Mouse (Mus musculus): Measurements from ENCODE around the gene Tmem115. TPM values are rescaled to one million over a fixed set of nuclear protein-coding genes. Genes with fewer than 3 reads are reported as not detected.
"Not testable (repeated sequence)": the region's sequence is repeated elsewhere in the genome, so short reads cannot be mapped to it uniquely, and the experiment has no call there.

Gene Tmem115
- polyA plus RNA-seq, 1 experiment from 2014 or later = 38.6 TPM

DNA sequence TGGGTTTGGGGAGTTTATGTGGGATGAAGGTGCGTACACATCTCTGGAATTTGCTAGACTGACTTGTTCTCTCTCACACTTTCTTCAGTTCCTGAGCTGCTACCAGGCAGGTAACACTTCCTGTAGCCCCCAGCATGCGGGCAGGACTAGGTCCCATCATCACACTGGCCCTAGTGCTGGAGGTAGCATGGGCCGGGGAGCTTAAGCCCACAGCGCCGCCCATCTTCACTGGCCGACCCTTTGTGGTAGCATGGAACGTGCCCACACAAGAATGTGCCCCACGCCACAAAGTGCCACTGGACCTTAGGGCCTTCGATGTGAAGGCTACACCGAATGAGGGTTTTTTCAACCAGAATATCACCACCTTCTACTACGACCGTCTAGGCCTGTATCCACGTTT lies 36.3 kb downstream of the Tmem115 start:
- WGBS = 57% methylated on average over 13 of the region's 13 CpGs
- H3K4me1 ChIP-seq = peaks cover 62% of the 10 kb centered on the region
- no peak for DNase-seq (ENCODE audit: low spot score)
- 0 out of 2 replicates have a peak, but pooled peaks cover 6% of the 10 kb centered on the region for H3K9me3 ChIP-seq (replicated peaks)
- H3K27me3 ChIP-seq (ENCODE audit: low read depth, poor library complexity, severe bottlenecking) = no peaks in the 10 kb centered on the region
- H3K27ac ChIP-seq (replicated peaks) = peak overlapping the region; percentile 98
- peak overlapping the region; percentile 89 for H3K4me3 ChIP-seq
- H3K36me3 ChIP-seq = peaks cover 64% of the 10 kb centered on the region

- no peaks in the 10 kb centered on the region for H3K27me3 ChIP-seq (ENCODE audit: low read depth, poor library complexity, severe bottlenecking)
- H3K9me3 ChIP-seq (replicated peaks) = 0 out of 2 replicates have a peak, but pooled peaks cover 6% of the 10 kb centered on the region
- H3K4me3 ChIP-seq = peak overlapping the region; percentile 89
- peaks cover 58% of the 10 kb centered on the region for H3K36me3 ChIP-seq
- peak overlapping the region; percentile 98; the same call in 1 of the 2 replicates for H3K27ac ChIP-seq (replicated peaks)
- no peak for DNase-seq (ENCODE audit: low spot score)
- 94% methylated on average over 21 of the region's 21 CpGs for WGBS
- H3K4me1 ChIP-seq = peaks cover 59% of the 10 kb centered on the region
These were observed 37.1 kb downstream of the Tmem115 start for GRCm38 (mm10) chr9:107570845-107571244.

- H3K27me3 ChIP-seq (ENCODE audit: low read depth, poor library complexity, severe bottlenecking) = no peaks in the 10 kb centered on the region
- peak overlapping the region; percentile 89 for H3K4me3 ChIP-seq
- WGBS = 95% methylated on average over 22 of the region's 22 CpGs
- no peak overlapping the region for H3K27ac ChIP-seq (replicated peaks)
- peaks cover 59% of the 10 kb centered on the region for H3K4me1 ChIP-seq
- 0 out of 2 replicates have a peak, but pooled peaks cover 6% of the 10 kb centered on the region for H3K9me3 ChIP-seq (replicated peaks)
- DNase-seq (ENCODE audit: low spot score) = no peak
- peaks cover 51% of the 10 kb centered on the region for H3K36me3 ChIP-seq
These were observed 38.0 kb downstream of the Tmem115 start for GRCm38 (mm10) chr9:107571534-107572326.

- peak overlapping the region; percentile 11 for H3K4me3 ChIP-seq
- no peak overlapping the region for H3K27ac ChIP-seq (replicated peaks)
- peaks cover 51% of the 10 kb centered on the region for H3K36me3 ChIP-seq
- WGBS = 95% methylated on average over 2 of the region's 2 CpGs
- H3K4me1 ChIP-seq = peaks cover 59% of the 10 kb centered on the region
- 0 out of 2 replicates have a peak, but pooled peaks cover 6% of the 10 kb centered on the region for H3K9me3 ChIP-seq (replicated peaks)
- no peak for DNase-seq (ENCODE audit: low spot score)
- no peaks in the 10 kb centered on the region for H3K27me3 ChIP-seq (ENCODE audit: low read depth, poor library complexity, severe bottlenecking)
These were observed 38.5 kb downstream of the Tmem115 start for GRCm38 (mm10) chr9:107572327-107572662.

GRCm38 (mm10) chr9:107573774-107574173 lies 40.0 kb downstream of the Tmem115 start:
- H3K9me3 ChIP-seq (replicated peaks); DNase-seq (ENCODE audit: low spot score); H3K4me3 ChIP-seq; H3K27ac ChIP-seq (replicated peaks); H3K27me3 ChIP-seq (ENCODE audit: low read depth, poor library complexity, severe bottlenecking): not testable (repeated sequence)
- Histone ChIP-seq H3K36me3 (peaks cover 52% of the 10 kb centered on the region), H3K4me1 (peaks cover 59% of the 10 kb centered on the region)
- 75% methylated on average over 6 of the region's 6 CpGs for WGBS

GRCm38 (mm10) chr9:107575579-107576356 lies 42.0 kb downstream of the Tmem115 start:
- 87% methylated on average over 14 of the region's 14 CpGs for WGBS
- no peak for DNase-seq (ENCODE audit: low spot score)
- peaks cover 46% of the 10 kb centered on the region for H3K36me3 ChIP-seq
- peaks cover 66% of the 10 kb centered on the region for H3K4me1 ChIP-seq
- H3K27me3 ChIP-seq (ENCODE audit: low read depth, poor library complexity, severe bottlenecking) = no peaks in the 10 kb centered on the region
- H3K4me3 ChIP-seq = no peak overlapping the region
- peak overlapping the region; percentile 81 for H3K27ac ChIP-seq (replicated peaks)
- H3K9me3 ChIP-seq (replicated peaks) = 0 out of 2 replicates have a peak, but pooled peaks cover 6% of the 10 kb centered on the region

DNA sequence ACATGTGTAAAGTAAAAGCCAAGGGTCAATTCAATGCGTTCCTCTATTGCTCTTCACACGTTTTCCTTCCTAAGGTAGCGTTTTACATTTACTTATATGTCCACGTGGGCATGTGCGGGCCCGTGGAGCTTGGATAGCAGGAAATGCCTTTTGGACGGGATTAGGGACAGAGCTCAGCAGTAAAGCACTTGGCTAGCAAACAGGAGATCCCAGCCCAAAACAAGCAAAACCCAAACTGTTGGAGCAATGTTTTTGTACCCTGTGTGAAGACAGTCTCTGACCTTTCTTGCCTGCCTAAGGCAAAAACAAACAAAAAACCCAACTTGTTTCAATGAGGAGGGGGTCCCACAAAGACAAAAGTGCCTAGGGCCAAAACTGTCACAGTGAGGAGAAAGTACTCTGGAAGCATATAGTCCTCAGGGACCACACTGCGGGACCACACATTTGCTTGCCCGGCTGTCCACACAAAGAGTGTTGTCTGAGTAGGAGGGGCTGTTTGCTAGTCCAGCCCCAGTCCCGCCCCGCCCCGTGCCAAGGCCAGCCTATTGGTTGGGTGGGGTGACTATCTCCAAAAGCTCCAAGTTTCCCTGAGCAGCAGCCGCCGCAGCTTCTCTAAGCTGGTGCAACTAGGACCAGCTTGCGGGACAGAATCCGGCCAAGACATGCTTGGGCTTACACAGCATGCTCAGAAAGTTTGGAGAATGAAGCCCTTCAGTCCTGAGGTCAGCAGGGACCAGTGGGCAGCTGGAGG lies 42.8 kb downstream of the Tmem115 start, which contains the start of gene Hyal1:
Gene Hyal1 (plus strand): TSS at position 571 of the 751 bp plus-strand sequence.
- Histone ChIP-seq H3K36me3 (peaks cover 39% of the 10 kb centered on the region), H3K27ac (replicated peaks) (peak within 1 kb of the TSS; percentile 81), H3K9me3 (replicated peaks) (0 out of 2 replicates have a peak, but pooled peaks cover 6% of the 10 kb centered on the region), H3K27me3 (ENCODE audit: low read depth, poor library complexity, severe bottlenecking) (no peaks in the 10 kb centered on the region), H3K4me3 (peak within 1 kb of the TSS; percentile 53), H3K4me1 (peaks cover 66% of the 10 kb centered on the region)
- WGBS = 30% methylated on average over 16 of the region's 16 CpGs
- DNase-seq (ENCODE audit: low spot score) = peak; percentile 85

- Histone ChIP-seq H3K9me3 (replicated peaks) (0 out of 2 replicates have a peak, but pooled peaks cover 6% of the 10 kb centered on the region), H3K36me3 (peaks cover 31% of the 10 kb centered on the region), H3K27ac (replicated peaks) (0 out of 2 replicates have a peak overlapping the region, but pooled peaks have one; percentile 35), H3K4me1 (peaks cover 67% of the 10 kb centered on the region), H3K27me3 (ENCODE audit: low read depth, poor library complexity, severe bottlenecking) (no peaks in the 10 kb centered on the region), H3K4me3 (peak overlapping the region; percentile 53; the same call in 1 of the 2 replicates)
- no peak for DNase-seq (ENCODE audit: low spot score)
- 95% methylated on average over 10 of the region's 10 CpGs for WGBS
These were observed 44.1 kb downstream of the Tmem115 start for GRCm38 (mm10) chr9:107577871-107578270.

GRCm38 (mm10) chr9:107578587-107578986 lies 44.8 kb downstream of the Tmem115 start, which contains the start of gene Naa80:
Gene Naa80, plus strand, starts transcription at chr9:107578887.
- peak within 1 kb of the TSS; percentile 66; the same call in 1 of the 2 replicates for H3K4me3 ChIP-seq
- peaks cover 31% of the 10 kb centered on the region for H3K36me3 ChIP-seq
- H3K9me3 ChIP-seq (replicated peaks) = 0 out of 2 replicates have a peak, but pooled peaks cover 2% of the 10 kb centered on the region
- no peaks in the 10 kb centered on the region for H3K27me3 ChIP-seq (ENCODE audit: low read depth, poor library complexity, severe bottlenecking)
- peaks cover 67% of the 10 kb centered on the region for H3K4me1 ChIP-seq
- DNase-seq (ENCODE audit: low spot score) = no peak
- WGBS = 81% methylated on average over 3 of the region's 3 CpGs
- 0 out of 2 replicates have a peak within 1 kb of the TSS, but pooled peaks have one; percentile 35 for H3K27ac ChIP-seq (replicated peaks)

- DNase-seq (ENCODE audit: low spot score) = no peak
- H3K4me1 ChIP-seq = peaks cover 67% of the 10 kb centered on the region
- H3K27ac ChIP-seq (replicated peaks) = 0 out of 2 replicates have a peak overlapping the region, but pooled peaks have one; percentile 34
- peak overlapping the region; percentile 66; the same call in 1 of the 2 replicates for H3K4me3 ChIP-seq
- WGBS = 94% methylated on average over 14 of the region's 14 CpGs
- no peaks in the 10 kb centered on the region for H3K9me3 ChIP-seq (replicated peaks)
- peaks cover 30% of the 10 kb centered on the region for H3K36me3 ChIP-seq
- H3K27me3 ChIP-seq (ENCODE audit: low read depth, poor library complexity, severe bottlenecking) = no peaks in the 10 kb centered on the region
These were observed 45.5 kb downstream of the Tmem115 start for GRCm38 (mm10) chr9:107579023-107579900.
